In genomic region chr8:77549881-77550580, GRCm38 (mm10) we compare ENCODE assay signal across 8 mouse cellular contexts. TPM values are rescaled to one million over a fixed set of nuclear protein-coding genes. Genes with fewer than 3 reads are reported as not detected.
A peak's percentile ranks its signal among the peaks of the same experiment; 100 is the strongest.
DNase-seq lines count a peak whose midpoint lies in the region; ATAC-seq lines count a peak whose summit lies in the region.

No protein-coding gene starts in this region.

- peak; percentile 31 for DNase-seq in 3134 (ENCODE audit: extremely low read depth, insufficient read length, low spot score)
- peak; percentile 70 for DNase-seq in CD4-positive, CD25-positive, alpha-beta regulatory T cell, adult 2 months (ENCODE audit: low read depth, low spot score)
- peak; percentile 43 to 66 for DNase-seq in cerebellum, adult 18-20 months
- peak; percentile 23 for DNase-seq in kidney, adult 11 months
- DNase-seq in lung, adult 18-20 months, result peak; percentile 20 to 44
- no peak for DNase-seq in right cerebral cortex, postnatal 25 days

- no peaks in the 10 kb centered on the region for H3K9me3 ChIP-seq in forebrain, embryonic 16.5 days (ENCODE audit: control insufficient read depth, low read length)

- no peak overlapping the region for H3K27ac ChIP-seq in forebrain, embryonic 16.5 days (ENCODE audit: low read length)

- H3K36me3 ChIP-seq in forebrain, embryonic 16.5 days (ENCODE audit: control insufficient read depth, insufficient read depth), result peaks cover 22% of the 10 kb centered on the region

- WGBS in forebrain, embryonic 16.5 days, result 20% methylated on average over 7 of the region's 7 CpGs

- peak overlapping the region; percentile 100 for H3K4me3 ChIP-seq in forebrain, embryonic 16.5 days (replicated peaks; ENCODE audit: low read length)

- H3K4me2 ChIP-seq in forebrain, embryonic 16.5 days (ENCODE audit: low read length), result peak overlapping the region; percentile 76

- ATAC-seq in forebrain, embryonic 16.5 days, result no peak
- ATAC-seq in neutrophil, adult 5-6 weeks (ENCODE audit: extremely low read depth, insufficient number of reproducible peaks, low FRiP score, poor library complexity, severe bottlenecking), result peak; percentile 75

- H3K27me3 ChIP-seq in forebrain, embryonic 16.5 days (replicated peaks; ENCODE audit: control insufficient read depth, insufficient read depth, low read length), result no peaks in the 10 kb centered on the region

- H3K9ac ChIP-seq in forebrain, embryonic 16.5 days (replicated peaks; ENCODE audit: low read depth, low read length), result peak overlapping the region; percentile 97

- H3K4me1 ChIP-seq in forebrain, embryonic 16.5 days (replicated peaks; ENCODE audit: control insufficient read depth, insufficient read depth, low read length), result peaks cover 14% of the 10 kb centered on the region

RNA-seq across cellular contexts. Expression of gene Prmt9, which starts 0.8 kb away (rescaled TPM):
- polyA plus RNA-seq in forebrain, embryonic 16.5 days (2015; fragmentation: Nextera tagmentation; extraction: Ambion mirVana), result 28.5 and 28.6 TPM in 2 replicates
- total RNA-seq in neutrophil, adult 5-6 weeks (2017), result 24.3 and 27.5 TPM in 2 replicates

RNA-seq across cellular contexts. Expression of gene Arhgap10, which starts 32.3 kb away (rescaled TPM):
- 3.7 and 3.9 TPM in 2 replicates for polyA plus RNA-seq in forebrain, embryonic 16.5 days (2015; fragmentation: Nextera tagmentation; extraction: Ambion mirVana)
- 14.1 and 14.9 TPM in 2 replicates for total RNA-seq in neutrophil, adult 5-6 weeks (2017)
